Mouse (Mus musculus) neural tube, embryonic 11.5 days (tissue): ENCODE measurements around the gene Arg2. TPM values are rescaled to one million over a fixed set of nuclear protein-coding genes. Genes with fewer than 3 reads are reported as not detected.

ENCODE experiments used
- ATAC-seq: fragments of 200-750 bp; cut with Nextera tagmentation; 2 replicates; pipeline ENCODE4 v1.8.0; 2017; ENCODE audit warnings: moderate number of reproducible peaks, mild to moderate bottlenecking, moderate TSS enrichment, moderate library complexity; ENCODE audit not compliant: insufficient read depth, low FRiP score, low TSS enrichment
- DNase-seq: peaks from one replicate; pipeline ENCODE4 v3.0.0-alpha.2; 2015; ENCODE audit warnings: low spot score
- H3K27ac ChIP-seq: fragments of 300-500 bp; sonication (generic); 2 replicates; pipeline ENCODE4 v1.5.1; 2014; ENCODE audit warnings: low read depth, mild to moderate bottlenecking, low read length
- H3K27me3 ChIP-seq: fragments of 300-500 bp; sonication (generic); 2 replicates; pipeline ENCODE4 v1.6.1; 2014; ENCODE audit warnings: mild to moderate bottlenecking, low read length, mixed read lengths; ENCODE audit not compliant: control insufficient read depth, insufficient read depth
- H3K36me3 ChIP-seq: fragments of 300-500 bp; sonication (generic); 2 replicates; pipeline ENCODE4 v1.6.1; 2014; ENCODE audit warnings: mild to moderate bottlenecking, low read length, moderate library complexity, mixed read lengths; ENCODE audit not compliant: control insufficient read depth, insufficient read depth
- H3K4me1 ChIP-seq: fragments of 300-500 bp; sonication (generic); 2 replicates; pipeline ENCODE4 v1.6.1; 2014; ENCODE audit warnings: low read length, mixed read lengths; ENCODE audit not compliant: control insufficient read depth, insufficient read depth
- H3K4me2 ChIP-seq: fragments of 300-500 bp; sonication (generic); 2 replicates; pipeline ENCODE4 v1.6.1; 2014; ENCODE audit warnings: low read depth, mild to moderate bottlenecking, moderate library complexity
- H3K4me3 ChIP-seq: fragments of 300-500 bp; sonication (generic); 2 replicates; pipeline ENCODE4 v1.5.1; 2014; ENCODE audit warnings: low read depth, low read length
- H3K9ac ChIP-seq: fragments of 300-500 bp; sonication (generic); 2 replicates; pipeline ENCODE4 v1.6.1; 2014; ENCODE audit warnings: mild to moderate bottlenecking, low read length
- H3K9me3 ChIP-seq: fragments of 300-500 bp; sonication (generic); 2 replicates; pipeline ENCODE4 v1.6.1; 2016; ENCODE audit warnings: low read length; ENCODE audit not compliant: control insufficient read depth
- whole genome bisulfite sequencing: fragments of 180-500 bp; shearing (Covaris S2); extraction: QIAGEN DNeasy Blood & Tissue Kit; methylation state at CpG from one replicate; pipeline ENCODE4 v1.1.7; 2014; 5-methylcytosine and 5-hydroxymethylcytosine counted together
- polyA plus RNA-seq: library from polyadenylated mRNA; unstranded; fragments of >200 nt; fragmentation: Nextera tagmentation; extraction: Ambion mirVana; gene quantifications from 2 replicates; pipeline ENCODE4 v1.2.1, GENCODE M21; 2014

The Arg2 gene
- polyA plus RNA-seq, result 6.0 and 7.8 TPM in 2 replicates

- Histone ChIP-seq H3K9me3 (no peaks in the 10 kb centered on the region), H3K27me3 (peaks cover 24% of the 10 kb centered on the region), H3K27ac (no peak within 1 kb of the TSS), H3K9ac (peak within 1 kb of the TSS; percentile 39), H3K4me1 (no peaks in the 10 kb centered on the region), H3K4me3 (peak within 1 kb of the TSS; percentile 44), H3K36me3 (no peaks in the 10 kb centered on the region), H3K4me2 (peak within 1 kb of the TSS; percentile 84)
- under 1% methylated on average over 47 of the region's 47 CpGs for WGBS
- DNase-seq, result peak; percentile 79
- peak; percentile 85 for ATAC-seq
These were observed at the start of gene Arg2 for GRCm38 (mm10) chr12:79130299-79131177. Gene Arg2, plus strand, starts transcription at chr12:79130777.

DNA sequence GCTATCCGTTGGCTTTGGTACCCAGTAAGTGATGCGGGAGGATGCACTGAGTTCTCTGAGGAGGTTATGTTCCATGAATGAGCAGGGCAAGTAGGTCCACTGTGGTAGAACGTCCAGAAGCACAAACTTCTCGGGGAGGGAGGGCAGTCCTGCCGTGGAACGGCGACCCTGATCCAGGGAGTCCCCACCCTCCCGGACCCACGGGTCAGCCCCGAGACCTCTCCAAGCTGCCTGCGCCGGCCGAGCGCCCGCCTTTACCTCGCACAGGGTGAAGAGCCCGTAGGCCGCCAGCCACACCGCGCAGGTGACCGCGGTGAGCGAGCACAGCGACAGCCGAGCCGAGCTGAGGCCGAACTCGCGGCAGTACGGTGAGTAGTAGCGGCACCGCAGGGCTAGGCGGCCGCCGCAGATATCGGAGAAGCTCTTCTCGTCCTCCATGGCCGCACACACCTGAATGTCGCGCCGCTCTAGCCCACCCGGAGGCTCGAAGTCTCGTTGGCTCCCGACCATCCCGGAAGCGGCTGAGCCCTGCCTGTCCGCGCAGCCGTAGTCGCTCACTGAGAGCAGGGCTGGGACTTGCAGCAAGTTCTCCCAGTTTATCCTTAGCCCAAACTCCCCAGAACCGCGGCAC, 41.3 kb upstream of the Arg2 start, which contains the start of gene Pigh:
TSS of gene Pigh (minus strand) at position 470 of the 631 bp plus-strand sequence.
- Histone ChIP-seq H3K27ac (no peak within 1 kb of the TSS), H3K27me3 (no peaks in the 10 kb centered on the region), H3K4me2 (peak within 1 kb of the TSS; percentile 61), H3K4me1 (no peaks in the 10 kb centered on the region), H3K9me3 (no peaks in the 10 kb centered on the region), H3K9ac (peak within 1 kb of the TSS; percentile 92), H3K4me3 (peak within 1 kb of the TSS; percentile 95), H3K36me3 (no peaks in the 10 kb centered on the region)
- WGBS, result under 1% methylated on average over 47 of the region's 53 CpGs
- ATAC-seq (peak; percentile 93), DNase-seq (peak; percentile 91)

GRCm38 (mm10) chr12:79092569-79092968, 38.0 kb upstream of the Arg2 start:
- Histone ChIP-seq H3K36me3 (no peaks in the 10 kb centered on the region), H3K4me2 (no peak overlapping the region), H3K27ac (no peak overlapping the region), H3K4me3 (no peak overlapping the region), H3K27me3 (no peaks in the 10 kb centered on the region), H3K9ac (no peak overlapping the region), H3K4me1 (no peaks in the 10 kb centered on the region), H3K9me3 (no peaks in the 10 kb centered on the region)
- ATAC-seq, result no peak
- 47% methylated on average over 4 of the region's 4 CpGs for WGBS
- no peak for DNase-seq

- Histone ChIP-seq H3K4me3 (no peak overlapping the region), H3K9me3 (no peaks in the 10 kb centered on the region), H3K27ac (no peak overlapping the region), H3K9ac (no peak overlapping the region), H3K27me3 (no peaks in the 10 kb centered on the region), H3K36me3 (no peaks in the 10 kb centered on the region), H3K4me1 (no peaks in the 10 kb centered on the region), H3K4me2 (no peak overlapping the region)
- ATAC-seq, result no peak
- peak; percentile 40 for DNase-seq
- WGBS, result 72% methylated on average over 3 of the region's 3 CpGs
These were observed 33.3 kb upstream of the Arg2 start for GRCm38 (mm10) chr12:79097106-79097752.

GRCm38 (mm10) chr12:79103773-79104172, 26.8 kb upstream of the Arg2 start:
- H3K9ac ChIP-seq, result no peak overlapping the region
- H3K4me2 ChIP-seq, result no peak overlapping the region
- no peak for ATAC-seq
- no peak overlapping the region for H3K27ac ChIP-seq
- no peak overlapping the region for H3K4me3 ChIP-seq
- no peaks in the 10 kb centered on the region for H3K4me1 ChIP-seq
- WGBS, result 85% methylated on average over 3 of the region's 3 CpGs
- no peaks in the 10 kb centered on the region for H3K9me3 ChIP-seq
- no peak for DNase-seq
- H3K27me3 ChIP-seq, result no peaks in the 10 kb centered on the region
- no peaks in the 10 kb centered on the region for H3K36me3 ChIP-seq

GRCm38 (mm10) chr12:79104544-79104943, 26.0 kb upstream of the Arg2 start:
- no peak for DNase-seq
- H3K9ac ChIP-seq, result no peak overlapping the region
- no peaks in the 10 kb centered on the region for H3K4me1 ChIP-seq
- ATAC-seq, result no peak
- no peak overlapping the region for H3K4me3 ChIP-seq
- WGBS, result 71% methylated on average over 2 of the region's 2 CpGs
- H3K27ac ChIP-seq, result no peak overlapping the region
- H3K9me3 ChIP-seq, result no peaks in the 10 kb centered on the region
- H3K4me2 ChIP-seq, result no peak overlapping the region
- no peaks in the 10 kb centered on the region for H3K27me3 ChIP-seq
- H3K36me3 ChIP-seq, result no peaks in the 10 kb centered on the region

- H3K9me3 ChIP-seq, result no peaks in the 10 kb centered on the region
- no peaks in the 10 kb centered on the region for H3K4me1 ChIP-seq
- H3K36me3 ChIP-seq, result no peaks in the 10 kb centered on the region
- no peak overlapping the region for H3K4me3 ChIP-seq
- no peak overlapping the region for H3K9ac ChIP-seq
- DNase-seq, result no peak
- H3K4me2 ChIP-seq, result no peak overlapping the region
- H3K27ac ChIP-seq, result no peak overlapping the region
- ATAC-seq, result no peak
- 84% methylated on average over 5 of the region's 5 CpGs for WGBS
- no peaks in the 10 kb centered on the region for H3K27me3 ChIP-seq
These were observed 25.3 kb upstream of the Arg2 start for GRCm38 (mm10) chr12:79105312-79105711.

DNA sequence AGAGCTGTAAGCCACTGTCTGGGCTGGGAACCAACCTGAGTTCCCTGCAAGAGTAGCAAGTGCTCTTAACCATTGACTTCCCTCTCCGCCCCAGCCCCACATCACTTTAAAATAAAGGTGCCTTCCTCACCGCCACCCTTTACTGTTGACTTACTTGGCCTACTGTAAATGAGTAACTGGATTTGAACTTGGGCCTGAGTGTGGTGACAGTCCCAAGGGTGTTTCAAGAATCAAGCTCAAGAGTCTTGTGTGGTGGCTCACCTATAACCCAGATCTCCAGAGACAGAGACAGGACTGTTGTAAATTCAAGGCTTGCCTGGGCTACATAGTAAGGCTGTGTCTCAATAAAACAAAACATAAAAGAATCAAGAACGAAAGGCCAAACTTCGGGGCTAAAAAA, 11.6 kb upstream of the Arg2 start:
- no peak overlapping the region for H3K27ac ChIP-seq
- H3K36me3 ChIP-seq, result no peaks in the 10 kb centered on the region
- DNase-seq (no peak), ATAC-seq (no peak)
- WGBS, result 89% methylated on average over 4 of the region's 4 CpGs
- no peaks in the 10 kb centered on the region for H3K4me1 ChIP-seq
- H3K4me3 ChIP-seq, result no peak overlapping the region
- H3K9ac ChIP-seq, result no peak overlapping the region
- H3K4me2 ChIP-seq, result no peak overlapping the region
- no peaks in the 10 kb centered on the region for H3K27me3 ChIP-seq
- no peaks in the 10 kb centered on the region for H3K9me3 ChIP-seq
